Mouse (Mus musculus): ENCODE results near the gene Krt8. TPM values are rescaled to one million over a fixed set of nuclear protein-coding genes. Genes with fewer than 3 reads are reported as not detected.

The Krt8 gene
- polyA plus RNA-seq, 1 experiment: 306 TPM

DNA sequence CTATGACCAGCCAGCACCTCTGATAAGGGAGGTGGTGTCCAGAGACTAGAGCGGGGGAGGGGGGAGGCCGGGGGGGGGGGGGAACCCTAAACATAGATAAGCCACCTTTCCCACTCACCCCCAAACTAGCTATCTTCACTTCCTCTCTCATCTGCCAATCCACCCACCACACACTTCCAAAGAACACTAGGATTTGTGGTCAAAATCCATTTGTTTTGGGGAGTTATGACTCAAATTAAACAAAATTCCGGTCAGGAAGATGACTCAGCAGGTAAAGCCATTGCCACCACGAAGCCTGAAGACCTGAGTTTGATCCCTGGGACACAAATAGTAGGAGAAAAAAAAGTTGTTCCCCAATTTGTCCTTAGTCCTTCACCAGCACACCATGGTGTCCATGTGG is 10.6 kb upstream of the Krt8 start:
- Histone ChIP-seq H3K4me1 (ENCODE audit: control insufficient read depth, insufficient read depth, low read length) (peaks cover 7% of the 10 kb centered on the region), H3K9me3 (replicated peaks; ENCODE audit: control insufficient read depth, insufficient read depth, low read length, poor library complexity, severe bottlenecking) (no peaks in the 10 kb centered on the region), H3K4me3 (ENCODE audit: low read depth, low read length) (no peak overlapping the region), H3K9ac (ENCODE audit: low read depth, poor library complexity, severe bottlenecking) (no peak overlapping the region), H3K27ac (ENCODE audit: insufficient read depth, low read length) (no peak overlapping the region), H3K27me3 (ENCODE audit: control insufficient read depth, insufficient read depth, low read length, poor library complexity, severe bottlenecking) (no peaks in the 10 kb centered on the region), H3K36me3 (ENCODE audit: control insufficient read depth, insufficient read depth, low read length, poor library complexity, severe bottlenecking) (no peaks in the 10 kb centered on the region)
- TF ChIP-seq EP300 (IDR thresholded peaks at IDR 0.05; ENCODE audit: insufficient read depth, low read depth, low read length) (no peak), CTCF (IDR thresholded peaks at IDR 0.05; ENCODE audit: low read depth, low read length) (no peak), POLR2A (IDR thresholded peaks at IDR 0.05; ENCODE audit: insufficient read depth, low read length) (no peak)

DNA sequence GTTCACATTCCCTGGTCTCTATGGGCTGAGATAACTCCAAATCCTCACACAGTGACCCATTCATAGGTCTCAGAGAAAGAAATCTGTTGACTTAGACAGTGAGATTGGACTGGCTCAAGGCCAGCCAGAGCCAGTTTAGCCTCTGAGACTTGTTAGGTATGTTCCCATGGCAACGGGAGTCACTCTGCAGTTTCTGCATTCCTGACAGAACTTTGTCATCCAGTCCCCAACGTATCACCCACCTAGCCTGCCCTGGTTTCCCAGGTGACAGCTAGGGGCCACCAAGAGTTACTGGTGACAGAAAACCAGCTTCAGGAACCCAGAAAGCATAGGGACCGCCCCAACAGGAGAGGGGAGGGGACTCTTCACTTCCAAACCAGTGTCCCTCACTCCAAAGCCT is 9.4 kb upstream of the Krt8 start:
- peaks cover 7% of the 10 kb centered on the region for H3K4me1 ChIP-seq (ENCODE audit: control insufficient read depth, insufficient read depth, low read length)
- no peaks in the 10 kb centered on the region for H3K36me3 ChIP-seq (ENCODE audit: control insufficient read depth, insufficient read depth, low read length, poor library complexity, severe bottlenecking)
- no peak overlapping the region for H3K27ac ChIP-seq (ENCODE audit: insufficient read depth, low read length)
- TF ChIP-seq CTCF (IDR thresholded peaks at IDR 0.05; ENCODE audit: low read depth, low read length) (no peak), POLR2A (IDR thresholded peaks at IDR 0.05; ENCODE audit: insufficient read depth, low read length) (no peak)
- no peaks in the 10 kb centered on the region for H3K9me3 ChIP-seq (replicated peaks; ENCODE audit: control insufficient read depth, insufficient read depth, low read length, poor library complexity, severe bottlenecking)
- H3K4me3 ChIP-seq (ENCODE audit: low read depth, low read length): no peak overlapping the region
- no peak overlapping the region for H3K9ac ChIP-seq (ENCODE audit: low read depth, poor library complexity, severe bottlenecking)
- H3K27me3 ChIP-seq (ENCODE audit: control insufficient read depth, insufficient read depth, low read length, poor library complexity, severe bottlenecking): no peaks in the 10 kb centered on the region

DNA sequence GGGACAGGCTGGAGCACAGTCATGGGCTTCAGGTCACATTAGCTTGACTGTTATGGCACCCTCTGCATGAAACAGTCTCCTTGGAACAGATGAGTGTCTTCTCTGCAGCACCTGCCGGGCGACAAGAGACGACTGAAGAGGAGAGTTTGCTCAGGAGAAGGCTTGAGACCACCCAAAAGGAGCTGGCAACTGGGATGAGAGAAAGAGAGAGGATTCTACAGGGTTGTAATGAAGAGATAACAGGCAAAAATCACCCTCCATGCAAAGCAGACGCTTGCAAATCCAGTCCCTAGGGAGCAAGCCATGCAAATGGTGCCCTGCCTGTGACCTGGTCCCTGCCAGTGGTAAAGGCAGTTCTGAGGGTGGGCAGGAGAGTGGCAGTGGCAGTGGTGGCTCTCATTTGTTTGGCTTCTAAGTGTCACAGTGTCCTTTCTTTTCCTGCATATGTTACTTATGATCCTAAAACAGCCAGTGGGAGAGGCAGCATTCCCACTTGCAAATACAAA is 8.0 kb upstream of the Krt8 start:
- H3K4me3 ChIP-seq (ENCODE audit: low read depth, low read length): no peak overlapping the region
- no peak overlapping the region for H3K27ac ChIP-seq (ENCODE audit: insufficient read depth, low read length)
- peaks cover 7% of the 10 kb centered on the region for H3K4me1 ChIP-seq (ENCODE audit: control insufficient read depth, insufficient read depth, low read length)
- H3K36me3 ChIP-seq (ENCODE audit: control insufficient read depth, insufficient read depth, low read length, poor library complexity, severe bottlenecking): no peaks in the 10 kb centered on the region
- H3K27me3 ChIP-seq (ENCODE audit: control insufficient read depth, insufficient read depth, low read length, poor library complexity, severe bottlenecking): no peaks in the 10 kb centered on the region
- no peak overlapping the region for H3K9ac ChIP-seq (ENCODE audit: low read depth, poor library complexity, severe bottlenecking)
- TF ChIP-seq CTCF (IDR thresholded peaks at IDR 0.05; ENCODE audit: low read depth, low read length) (no peak), EP300 (IDR thresholded peaks at IDR 0.05; ENCODE audit: insufficient read depth, low read depth, low read length) (no peak), POLR2A (IDR thresholded peaks at IDR 0.05; ENCODE audit: insufficient read depth, low read length) (no peak)
- no peaks in the 10 kb centered on the region for H3K9me3 ChIP-seq (replicated peaks; ENCODE audit: control insufficient read depth, insufficient read depth, low read length, poor library complexity, severe bottlenecking)

DNA sequence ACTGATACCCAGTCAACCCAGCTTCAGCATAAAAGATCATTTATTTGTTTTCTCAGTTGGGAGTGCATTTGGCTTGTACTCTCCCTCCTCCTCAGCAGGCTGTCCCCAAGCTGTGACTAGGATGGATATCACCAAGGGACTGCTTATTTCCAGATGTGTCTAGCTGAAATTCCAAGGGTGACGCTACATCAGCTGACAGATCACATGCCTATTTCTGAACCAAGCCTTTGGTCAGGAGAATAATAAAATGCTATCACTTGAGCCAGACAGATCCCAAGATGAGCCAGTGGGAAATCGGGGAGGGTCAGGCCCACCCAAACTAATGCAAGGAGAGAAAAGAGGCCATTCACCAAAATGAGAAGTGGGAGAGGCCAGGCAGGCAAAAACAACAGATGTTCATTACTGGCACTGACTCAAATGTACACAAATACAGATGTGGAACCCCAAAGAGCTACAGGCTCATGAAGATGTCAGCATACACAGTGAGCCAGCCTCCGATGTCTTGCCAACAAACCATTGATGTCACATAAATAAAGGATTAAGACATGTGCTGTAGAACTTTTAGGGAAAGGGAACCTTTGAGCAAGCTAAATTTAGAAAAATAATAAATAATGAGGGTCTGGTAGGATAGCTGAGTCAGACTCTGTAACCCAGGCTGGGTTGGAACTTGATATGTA is 6.4 kb upstream of the Krt8 start:
- Histone ChIP-seq H3K9me3 (replicated peaks; ENCODE audit: control insufficient read depth, insufficient read depth, low read length, poor library complexity, severe bottlenecking) (no peaks in the 10 kb centered on the region), H3K9ac (ENCODE audit: low read depth, poor library complexity, severe bottlenecking) (no peak overlapping the region), H3K27ac (ENCODE audit: insufficient read depth, low read length) (no peak overlapping the region), H3K4me3 (ENCODE audit: low read depth, low read length) (no peak overlapping the region), H3K4me1 (ENCODE audit: control insufficient read depth, insufficient read depth, low read length) (peaks cover 10% of the 10 kb centered on the region), H3K36me3 (ENCODE audit: control insufficient read depth, insufficient read depth, low read length, poor library complexity, severe bottlenecking) (no peaks in the 10 kb centered on the region), H3K27me3 (ENCODE audit: control insufficient read depth, insufficient read depth, low read length, poor library complexity, severe bottlenecking) (no peaks in the 10 kb centered on the region)
- TF ChIP-seq CTCF (IDR thresholded peaks at IDR 0.05; ENCODE audit: low read depth, low read length) (no peak), EP300 (IDR thresholded peaks at IDR 0.05; ENCODE audit: insufficient read depth, low read depth, low read length) (no peak), POLR2A (IDR thresholded peaks at IDR 0.05; ENCODE audit: insufficient read depth, low read length) (no peak)

DNA sequence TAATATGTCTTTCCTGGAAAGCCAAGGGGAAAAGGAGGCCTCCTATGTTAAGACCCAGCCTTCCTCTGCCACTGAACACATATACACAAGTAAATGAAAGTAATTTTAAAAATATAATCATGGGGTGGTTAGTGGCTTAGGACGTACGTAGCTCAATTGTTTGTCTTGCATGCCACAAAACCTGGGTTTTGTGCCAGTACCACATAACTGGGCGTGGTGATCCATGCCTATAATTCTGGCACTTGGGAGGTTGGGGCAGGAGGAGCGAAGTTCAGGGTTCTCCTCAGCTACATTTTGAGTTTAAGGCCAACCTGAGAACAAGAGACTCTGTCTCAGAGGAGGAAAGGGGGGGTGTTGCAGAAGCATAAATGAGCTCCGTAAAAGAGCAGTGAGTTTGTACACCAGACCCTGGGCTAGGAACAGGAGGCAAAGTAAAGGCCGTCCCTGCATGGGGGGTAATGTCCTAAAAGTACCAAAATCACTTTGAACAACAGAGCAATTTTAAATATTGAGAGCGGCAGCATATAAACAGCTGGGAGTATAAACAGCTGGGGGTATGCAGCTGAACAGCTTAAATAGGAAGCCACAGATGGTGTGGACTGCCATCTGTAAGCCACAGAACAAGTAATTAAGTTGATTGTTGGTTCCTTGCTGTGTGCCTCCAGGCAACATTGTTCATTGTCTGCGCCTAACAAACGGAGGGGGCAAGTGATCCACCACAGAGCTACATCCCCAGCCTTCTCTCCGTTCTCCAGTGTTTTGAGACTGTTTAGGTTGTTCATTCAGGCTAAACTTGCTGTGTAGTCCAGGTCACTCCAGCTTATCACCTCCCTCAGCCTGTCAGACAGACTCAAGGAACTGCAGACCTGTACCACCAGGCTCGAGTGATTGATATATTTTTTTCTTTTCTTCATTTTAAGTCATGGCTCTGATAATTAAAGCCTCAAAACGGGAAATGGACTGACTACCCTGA is 3.1 kb upstream of the Krt8 start:
- Histone ChIP-seq H3K27me3 (ENCODE audit: control insufficient read depth, insufficient read depth, low read length, poor library complexity, severe bottlenecking) (no peaks in the 10 kb centered on the region), H3K4me1 (ENCODE audit: control insufficient read depth, insufficient read depth, low read length) (peaks cover 13% of the 10 kb centered on the region), H3K36me3 (ENCODE audit: control insufficient read depth, insufficient read depth, low read length, poor library complexity, severe bottlenecking) (no peaks in the 10 kb centered on the region), H3K4me3 (ENCODE audit: low read depth, low read length) (no peak overlapping the region), H3K27ac (ENCODE audit: insufficient read depth, low read length) (no peak overlapping the region), H3K9ac (ENCODE audit: low read depth, poor library complexity, severe bottlenecking) (no peak overlapping the region), H3K9me3 (replicated peaks; ENCODE audit: control insufficient read depth, insufficient read depth, low read length, poor library complexity, severe bottlenecking) (no peaks in the 10 kb centered on the region)
- no peak for TF ChIP-seq POLR2A (IDR thresholded peaks at IDR 0.05; ENCODE audit: insufficient read depth, low read length)
- 0 out of 2 replicates have a peak, but pooled peaks have one; percentile 50 for TF ChIP-seq EP300 (IDR thresholded peaks at IDR 0.05; ENCODE audit: insufficient read depth, low read depth, low read length)

DNA sequence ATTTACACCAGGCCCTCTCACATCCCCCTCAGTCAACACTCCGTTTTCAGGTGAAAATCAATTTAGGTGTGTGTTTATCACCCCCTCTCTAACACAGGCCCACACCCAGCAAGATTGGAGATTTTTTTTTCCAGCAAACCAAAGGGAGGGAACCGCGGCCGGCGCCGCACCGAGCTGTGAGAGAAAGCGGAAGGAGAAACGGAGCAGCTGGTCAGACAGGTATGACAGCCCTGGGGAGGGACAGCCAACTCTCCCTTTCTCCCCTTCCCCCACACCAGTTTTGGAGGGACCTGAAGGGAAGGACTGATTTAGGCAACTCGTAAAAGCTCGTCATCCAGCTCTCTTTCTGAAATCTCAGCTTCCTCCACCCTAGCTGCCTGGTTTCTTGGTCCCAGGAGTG is 2.0 kb upstream of the Krt8 start:
- Histone ChIP-seq H3K27me3 (ENCODE audit: control insufficient read depth, insufficient read depth, low read length, poor library complexity, severe bottlenecking) (no peaks in the 10 kb centered on the region), H3K4me1 (ENCODE audit: control insufficient read depth, insufficient read depth, low read length) (peaks cover 13% of the 10 kb centered on the region), H3K9me3 (replicated peaks; ENCODE audit: control insufficient read depth, insufficient read depth, low read length, poor library complexity, severe bottlenecking) (no peaks in the 10 kb centered on the region), H3K9ac (ENCODE audit: low read depth, poor library complexity, severe bottlenecking) (no peak overlapping the region), H3K36me3 (ENCODE audit: control insufficient read depth, insufficient read depth, low read length, poor library complexity, severe bottlenecking) (no peaks in the 10 kb centered on the region), H3K4me3 (ENCODE audit: low read depth, low read length) (no peak overlapping the region), H3K27ac (ENCODE audit: insufficient read depth, low read length) (no peak overlapping the region)
- TF ChIP-seq EP300 (IDR thresholded peaks at IDR 0.05; ENCODE audit: insufficient read depth, low read depth, low read length) (peak; percentile 66; the same call in 1 of the 2 replicates), CTCF (IDR thresholded peaks at IDR 0.05; ENCODE audit: low read depth, low read length) (no peak)

Measured in ES-Bruce4 (cell line).